Mouse (Mus musculus) heart, embryonic 15.5 days (tissue): ENCODE data around the gene Tmem8. TPM values are rescaled to one million over a fixed set of nuclear protein-coding genes. Genes with fewer than 3 reads are reported as not detected.
A peak's percentile ranks its signal among the peaks of the same experiment; 100 is the strongest.

Experiments
- ATAC-seq: fragments of 200-750 bp; cut with Nextera tagmentation; replicated peaks from 2 replicates; pipeline ENCODE4 v1.8.0; 2017; ENCODE audit warnings: low read depth, moderate TSS enrichment; ENCODE audit not compliant: insufficient number of reproducible peaks, insufficient read depth, low FRiP score
- H3K27ac ChIP-seq: fragments of 300-500 bp; sonication (generic); 2 replicates; pipeline ENCODE4 v1.5.1; 2015; ENCODE audit warnings: mild to moderate bottlenecking, inconsistent platforms
- H3K27me3 ChIP-seq: fragments of 300-500 bp; sonication (generic); 2 replicates; pipeline ENCODE4 v1.6.1; 2015; ENCODE audit warnings: inconsistent platforms
- H3K36me3 ChIP-seq: fragments of 300-500 bp; sonication (generic); 2 replicates; pipeline ENCODE4 v1.6.1; 2015; ENCODE audit warnings: mild to moderate bottlenecking, inconsistent platforms
- H3K4me1 ChIP-seq: fragments of 300-500 bp; sonication (generic); replicated peaks from 2 replicates; pipeline ENCODE4 v1.6.1; 2015; ENCODE audit warnings: inconsistent platforms
- H3K4me2 ChIP-seq: fragments of 300-500 bp; sonication (generic); 2 replicates; pipeline ENCODE4 v1.6.1; 2015; ENCODE audit warnings: inconsistent platforms, mild to moderate bottlenecking, moderate library complexity
- H3K4me3 ChIP-seq: fragments of 300-500 bp; sonication (generic); 2 replicates; pipeline ENCODE4 v1.5.1; 2015; ENCODE audit warnings: mild to moderate bottlenecking, inconsistent platforms
- H3K9ac ChIP-seq: fragments of 300-500 bp; sonication (generic); 2 replicates; pipeline ENCODE4 v1.6.1; 2015; ENCODE audit warnings: mild to moderate bottlenecking, inconsistent platforms
- H3K9me3 ChIP-seq: fragments of 300-500 bp; sonication (generic); replicated peaks from 2 replicates; pipeline ENCODE4 v1.6.1; 2016; ENCODE audit warnings: inconsistent platforms
- WGBS: fragments of 180-500 bp; shearing (Covaris S2); methylation state at CpG from one replicate; pipeline ENCODE4 v1.1.7; 2015; ENCODE audit warnings: mixed read lengths; 5-methylcytosine and 5-hydroxymethylcytosine counted together
- polyA plus RNA-seq: library from polyadenylated mRNA; unstranded; fragments of >200 nt; fragmentation: Nextera tagmentation; extraction: Ambion mirVana; gene quantifications from 2 replicates; pipeline ENCODE4 v1.2.1, GENCODE M21; 2015

Gene Tmem8
- polyA plus RNA-seq: 0.77 and 1.3 TPM in 2 replicates

DNA sequence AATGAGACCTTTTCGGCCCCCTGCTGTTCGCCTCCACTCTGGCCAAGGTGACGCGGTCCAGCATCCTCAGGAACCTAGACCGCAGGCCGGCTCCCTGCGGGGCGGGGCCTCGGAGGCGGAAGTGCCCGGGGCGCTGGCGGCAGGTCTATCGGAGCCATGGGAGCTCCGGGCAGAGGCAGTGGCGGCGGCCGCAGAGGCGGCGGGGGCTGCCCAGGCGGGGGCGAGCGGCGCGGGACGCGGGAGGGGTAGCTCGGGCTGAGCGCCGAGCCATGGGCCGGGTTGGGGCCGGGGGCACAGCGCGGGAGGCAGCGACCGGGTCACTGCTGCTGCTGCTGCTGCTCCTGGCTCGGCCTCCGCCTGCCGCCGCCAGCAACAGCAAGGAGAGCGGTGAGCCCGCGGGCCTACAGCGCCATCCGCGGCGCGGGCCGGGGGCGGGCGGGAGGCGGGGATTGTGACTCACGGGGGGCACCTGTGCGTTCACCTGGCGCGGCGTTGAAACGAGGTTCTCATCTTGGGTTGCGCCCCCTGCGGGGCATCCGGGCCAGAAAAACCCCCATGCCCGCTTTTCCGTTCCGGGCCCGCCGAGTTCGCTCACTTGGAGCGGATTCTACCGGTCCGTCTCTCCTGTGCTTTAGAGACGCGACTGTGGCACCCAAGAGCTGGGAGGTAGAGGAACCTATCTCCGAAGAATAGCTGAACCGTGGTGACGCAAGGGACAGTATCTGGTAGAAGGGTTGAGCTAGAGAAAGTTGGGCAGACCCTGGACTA lies at the start of gene Tmem8:
Gene Tmem8 (plus strand): TSS at position 119 of the 768 bp plus-strand sequence.
- peak within 1 kb of the TSS; percentile 58 for H3K9ac ChIP-seq
- no peaks in the 10 kb centered on the region for H3K9me3 ChIP-seq
- peak within 1 kb of the TSS; percentile 64 for H3K4me3 ChIP-seq
- peaks cover 84% of the 10 kb centered on the region for H3K27me3 ChIP-seq
- H3K36me3 ChIP-seq: no peaks in the 10 kb centered on the region
- no peak within 1 kb of the TSS for H3K27ac ChIP-seq
- peak; percentile 54; the same call in 1 of the 2 replicates for ATAC-seq
- WGBS: under 1% methylated on average over 74 of the region's 75 CpGs
- peak within 1 kb of the TSS; percentile 96 for H3K4me2 ChIP-seq
- peaks cover 14% of the 10 kb centered on the region for H3K4me1 ChIP-seq

DNA sequence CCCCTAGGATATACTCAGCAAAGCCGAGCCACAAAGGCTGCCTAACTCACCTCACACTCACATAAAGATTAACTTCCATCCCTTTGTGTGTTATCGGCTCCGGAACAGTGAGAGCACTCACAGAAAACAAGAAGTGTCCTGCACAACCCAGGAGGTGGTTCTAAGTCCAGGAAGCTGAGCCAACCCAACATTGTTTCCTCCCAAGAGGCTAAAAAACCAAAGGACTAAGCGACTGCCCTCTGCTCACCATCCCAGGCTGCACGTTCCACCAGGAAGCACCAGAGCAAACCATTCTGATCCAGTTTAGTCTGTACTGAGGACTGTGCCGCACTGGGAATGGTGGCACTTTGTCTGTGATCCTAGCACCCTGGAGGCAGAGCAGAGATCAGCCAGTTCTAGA lies 48.2 kb upstream of the Tmem8 start:
- Histone ChIP-seq H3K4me3 (no peak overlapping the region), H3K4me2 (no peak overlapping the region), H3K36me3 (no peaks in the 10 kb centered on the region), H3K27ac (0 out of 2 replicates have a peak overlapping the region, but pooled peaks have one; percentile 3), H3K9ac (no peak overlapping the region), H3K9me3 (no peaks in the 10 kb centered on the region), H3K4me1 (peaks cover 44% of the 10 kb centered on the region), H3K27me3 (no peaks in the 10 kb centered on the region)
- no peak for ATAC-seq
- 52% methylated on average over 6 of the region's 6 CpGs for WGBS

DNA sequence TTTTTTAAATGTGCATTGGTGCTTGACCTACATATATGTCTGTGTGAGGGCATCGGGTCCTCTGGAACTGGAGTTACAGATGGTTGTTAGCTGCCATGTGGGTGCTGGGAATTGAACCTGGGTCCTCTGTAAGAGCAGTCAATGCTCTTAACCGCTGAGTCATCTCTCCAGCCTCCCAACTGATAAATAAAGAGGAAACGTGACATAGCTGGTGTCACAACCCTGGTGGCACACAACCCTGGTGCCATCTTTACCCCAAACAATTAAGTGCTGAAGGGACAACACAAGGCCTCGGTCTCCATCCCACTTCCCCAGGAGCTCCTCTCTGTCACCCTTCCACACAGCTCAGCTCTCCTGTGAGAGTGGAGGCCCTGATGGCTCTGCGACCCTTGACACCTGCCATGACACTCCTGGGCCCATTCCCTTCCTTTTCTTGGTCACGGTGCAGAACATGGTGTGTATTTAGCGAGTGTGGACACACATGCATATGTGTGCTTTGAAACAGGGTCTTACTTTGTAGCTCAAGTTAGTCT lies 46.5 kb upstream of the Tmem8 start:
- Histone ChIP-seq H3K27ac (no peak overlapping the region), H3K9ac (0 out of 2 replicates have a peak overlapping the region, but pooled peaks have one; percentile 75), H3K27me3 (0 out of 2 replicates have a peak, but pooled peaks cover 4% of the 10 kb centered on the region), H3K36me3 (no peaks in the 10 kb centered on the region), H3K9me3 (no peaks in the 10 kb centered on the region), H3K4me2 (peak overlapping the region; percentile 96), H3K4me1 (peaks cover 47% of the 10 kb centered on the region), H3K4me3 (peak overlapping the region; percentile 77; the same call in 1 of the 2 replicates)
- 87% methylated on average over 7 of the region's 7 CpGs for WGBS
- ATAC-seq: no peak

DNA sequence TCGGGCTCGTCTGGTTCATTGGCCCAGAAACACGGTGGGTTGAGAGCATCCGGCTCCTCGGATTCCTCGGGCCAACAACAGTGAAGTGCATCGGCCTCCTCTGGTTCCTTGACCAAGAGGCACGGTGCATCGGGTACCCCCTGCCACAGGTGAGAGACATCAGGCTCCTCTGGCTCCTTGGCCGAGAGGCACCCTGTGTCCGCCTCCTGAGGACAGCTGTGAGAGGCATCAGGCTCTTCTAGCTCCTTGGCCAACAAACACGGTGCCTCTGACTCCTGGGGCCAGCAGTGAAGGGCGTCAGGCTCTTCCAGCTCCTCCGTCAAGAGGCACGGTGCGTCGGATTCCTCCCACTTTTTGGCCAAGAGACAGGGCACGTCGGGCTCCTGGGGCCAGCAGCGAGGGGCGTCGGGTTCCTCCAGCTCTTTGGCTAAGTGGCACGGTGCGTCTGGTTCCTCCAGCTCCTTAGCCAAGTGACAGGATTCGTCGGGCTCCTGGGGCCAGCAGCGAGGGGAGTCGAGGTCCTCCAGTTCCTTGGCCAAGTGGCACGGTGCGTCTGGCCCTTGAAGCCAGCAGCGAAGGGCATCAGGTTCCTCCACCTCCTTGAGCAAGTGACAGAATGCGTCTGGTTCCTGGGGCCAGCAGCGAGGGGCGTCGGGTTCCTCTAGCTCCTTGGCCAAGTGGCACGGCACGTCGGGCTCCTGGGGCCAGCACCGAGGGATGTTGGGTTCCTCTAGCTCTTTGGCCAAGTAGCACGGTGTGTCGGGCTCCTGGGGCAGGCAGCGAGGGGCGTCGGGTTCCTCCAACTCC lies 44.9 kb upstream of the Tmem8 start:
- H3K4me2 ChIP-seq: peak overlapping the region; percentile 96
- H3K4me1 ChIP-seq: peaks cover 47% of the 10 kb centered on the region
- H3K4me3 ChIP-seq: peak overlapping the region; percentile 77
- peaks cover 8% of the 10 kb centered on the region; the same call in 1 of the 2 replicates for H3K27me3 ChIP-seq
- ATAC-seq: peak; percentile 32; the same call in 1 of the 2 replicates
- H3K9me3 ChIP-seq: no peaks in the 10 kb centered on the region
- H3K9ac ChIP-seq: peak overlapping the region; percentile 75
- 2% methylated on average over 44 of the region's 44 CpGs for WGBS
- H3K27ac ChIP-seq: no peak overlapping the region
- H3K36me3 ChIP-seq: no peaks in the 10 kb centered on the region

DNA sequence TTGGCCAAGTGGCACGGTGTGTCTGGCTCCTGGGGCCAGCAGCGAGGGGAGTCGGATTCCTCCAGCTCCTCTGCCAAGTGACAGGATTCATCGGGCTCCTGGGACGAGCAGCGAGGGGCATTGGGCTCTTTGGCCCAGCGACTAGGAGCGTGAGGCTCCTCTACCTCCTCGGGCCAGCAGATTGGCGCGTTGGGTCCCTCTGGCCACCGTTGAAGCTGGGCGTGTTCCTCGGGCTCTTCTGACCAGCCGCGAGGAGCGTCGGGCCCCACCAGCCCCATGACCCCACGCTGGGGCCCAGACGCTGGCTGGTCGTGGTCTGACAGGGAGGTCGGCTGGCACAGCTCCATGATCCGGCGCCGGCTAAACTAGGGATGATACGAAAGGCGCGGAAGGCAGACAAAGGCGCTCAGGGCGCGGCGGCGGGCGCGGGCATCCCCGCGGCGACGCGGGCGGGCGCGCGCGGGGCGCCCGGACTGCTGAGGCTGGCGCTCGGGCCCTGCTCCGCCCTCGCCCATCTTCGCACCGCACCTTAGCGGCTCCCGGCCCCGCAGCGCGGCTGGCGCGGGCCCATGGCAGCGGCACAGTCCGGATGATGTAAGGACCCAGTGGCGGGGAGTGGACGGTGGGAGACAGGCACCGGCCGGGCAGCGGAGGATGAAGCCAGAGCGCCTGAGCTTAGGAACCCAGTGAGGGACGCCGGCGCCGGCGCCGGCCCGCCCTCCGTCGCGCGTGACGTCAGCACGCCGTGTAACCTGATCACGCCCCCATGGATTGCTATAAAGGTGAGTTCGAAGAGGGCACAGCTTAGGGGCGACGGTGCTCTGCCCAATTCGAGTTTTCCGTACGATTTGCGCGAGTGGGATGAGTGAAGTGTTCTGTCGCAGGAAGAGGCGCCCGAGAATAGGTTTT lies 44.0 kb upstream of the Tmem8 start, which contains the start of gene Rab11fip3:
Gene Rab11fip3 (minus strand): TSS at position 725 of the 909 bp plus-strand sequence.
- Histone ChIP-seq H3K9ac (peak within 1 kb of the TSS; percentile 75), H3K9me3 (no peaks in the 10 kb centered on the region), H3K36me3 (no peaks in the 10 kb centered on the region), H3K27ac (peak within 1 kb of the TSS; percentile 76), H3K4me3 (peak within 1 kb of the TSS; percentile 77), H3K4me1 (peaks cover 47% of the 10 kb centered on the region), H3K27me3 (peaks cover 8% of the 10 kb centered on the region; the same call in 1 of the 2 replicates), H3K4me2 (peak within 1 kb of the TSS; percentile 96)
- peak; percentile 90 for ATAC-seq
- under 1% methylated on average over 86 of the region's 94 CpGs for WGBS

- no peak overlapping the region for H3K27ac ChIP-seq
These were observed 43.0 kb upstream of the Tmem8 start for GRCm38 (mm10) chr17:26070136-26070535.

DNA sequence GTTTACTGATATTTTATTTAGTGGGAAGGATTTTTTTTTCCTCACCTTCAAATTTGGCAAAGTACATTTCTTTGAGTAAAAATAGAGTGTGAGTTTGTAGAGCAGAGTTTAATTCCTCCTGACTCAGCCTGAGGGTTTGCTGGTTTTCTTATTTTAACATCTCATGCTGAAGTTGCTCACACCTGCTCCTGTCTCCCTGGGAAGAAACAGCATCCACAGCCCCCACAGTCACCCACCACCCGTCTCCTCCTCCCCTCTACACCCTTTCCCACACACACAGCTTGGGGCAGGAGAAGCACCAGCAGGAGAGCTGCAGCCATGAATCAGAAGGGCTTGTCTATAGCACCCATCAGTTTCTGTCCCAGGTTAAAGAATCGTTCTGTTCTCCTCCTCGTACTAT lies 37.9 kb upstream of the Tmem8 start:
- no peak overlapping the region for H3K27ac ChIP-seq
- 58% methylated on average over 3 of the region's 3 CpGs for WGBS
- ATAC-seq: no peak

More at GRCm38 (mm10) chr17:26070136-26070535, 43.0 kb upstream of the Tmem8 start:
- H3K9me3 ChIP-seq: no peaks in the 10 kb centered on the region
- H3K9ac ChIP-seq: 0 out of 2 replicates have a peak overlapping the region, but pooled peaks have one; percentile 75
- ATAC-seq: no peak
- H3K4me2 ChIP-seq: peak overlapping the region; percentile 96
- WGBS: 22% methylated on average over 6 of the region's 6 CpGs
- peaks cover 39% of the 10 kb centered on the region for H3K4me1 ChIP-seq
- H3K36me3 ChIP-seq: no peaks in the 10 kb centered on the region
- H3K4me3 ChIP-seq: peak overlapping the region; percentile 77
- H3K27me3 ChIP-seq: peaks cover 8% of the 10 kb centered on the region; the same call in 1 of the 2 replicates

GRCm38 (mm10) chr17:26078851-26079250 lies 34.2 kb upstream of the Tmem8 start:
- 75% methylated on average over 2 of the region's 2 CpGs for WGBS
- ATAC-seq: no peak
- Histone ChIP-seq H3K9me3 (no peaks in the 10 kb centered on the region), H3K27me3 (no peaks in the 10 kb centered on the region; the same call in 1 of the 2 replicates), H3K4me2 (no peak overlapping the region), H3K9ac (no peak overlapping the region), H3K4me1 (no peaks in the 10 kb centered on the region), H3K36me3 (peaks cover 6% of the 10 kb centered on the region; the same call in 1 of the 2 replicates), H3K27ac (no peak overlapping the region), H3K4me3 (no peak overlapping the region)

More for the DNA sequence above, 37.9 kb upstream of the Tmem8 start:
- peaks cover under 1% of the 10 kb centered on the region for H3K4me1 ChIP-seq
- no peak overlapping the region for H3K9ac ChIP-seq
- H3K9me3 ChIP-seq: no peaks in the 10 kb centered on the region
- H3K4me2 ChIP-seq: no peak overlapping the region
- H3K27me3 ChIP-seq: peaks cover 8% of the 10 kb centered on the region; the same call in 1 of the 2 replicates
- H3K4me3 ChIP-seq: no peak overlapping the region
- no peaks in the 10 kb centered on the region for H3K36me3 ChIP-seq

DNA sequence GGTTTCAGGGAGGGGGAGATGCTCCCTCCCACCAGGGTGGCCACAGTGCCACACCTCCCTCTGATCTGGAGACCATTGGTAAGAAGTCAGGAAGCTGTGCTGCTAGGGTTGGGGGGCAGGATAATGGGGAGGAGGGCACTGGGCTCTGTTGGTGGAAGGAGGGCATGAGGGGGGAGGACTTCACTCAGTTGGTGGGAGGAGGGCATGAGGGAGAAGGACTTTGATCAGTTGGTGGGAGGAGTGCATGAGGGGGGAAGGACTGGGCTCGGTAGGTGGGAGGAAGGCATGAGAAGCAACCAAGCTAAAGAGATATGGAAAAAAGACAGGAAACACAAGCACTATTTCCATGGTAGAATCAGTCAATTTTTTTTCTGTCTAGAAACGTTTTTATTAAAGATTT lies 32.2 kb upstream of the Tmem8 start:
- Histone ChIP-seq H3K9ac (no peak overlapping the region), H3K4me3 (no peak overlapping the region), H3K4me2 (no peak overlapping the region), H3K27ac (no peak overlapping the region), H3K4me1 (no peaks in the 10 kb centered on the region), H3K27me3 (no peaks in the 10 kb centered on the region; the same call in 1 of the 2 replicates), H3K36me3 (peaks cover 13% of the 10 kb centered on the region), H3K9me3 (no peaks in the 10 kb centered on the region)
- ATAC-seq: no peak
- 35% methylated on average over 2 of the region's 2 CpGs for WGBS

- Histone ChIP-seq H3K27ac (no peak overlapping the region), H3K9me3 (no peaks in the 10 kb centered on the region), H3K4me3 (no peak overlapping the region), H3K36me3 (peaks cover 14% of the 10 kb centered on the region), H3K27me3 (no peaks in the 10 kb centered on the region), H3K9ac (no peak overlapping the region), H3K4me2 (no peak overlapping the region), H3K4me1 (peaks cover 6% of the 10 kb centered on the region)
- no peak for ATAC-seq
- 86% methylated on average over 9 of the region's 9 CpGs for whole genome bisulfite sequencing
These were observed 26.0 kb upstream of the Tmem8 start for GRCm38 (mm10) chr17:26087059-26087564.
